Mouse (Mus musculus): Measurements from ENCODE around the gene Ssbp4. TPM values are rescaled to one million over a fixed set of nuclear protein-coding genes. Genes with fewer than 3 reads are reported as not detected.

Gene Ssbp4
- total and polyA plus RNA-seq, 2 experiments from 2014 or later = 204 to 249 TPM

GRCm38 (mm10) chr8:70625104-70625503 lies 16.4 kb upstream of the Ssbp4 start:
- no peaks in the 10 kb centered on the region for H3K9me3 ChIP-seq (ENCODE audit: low read length)
- no peak overlapping the region for H3K4me3 ChIP-seq (ENCODE audit: low read depth, low read length)
- ATAC-seq (no peak), DNase-seq (peak; percentile 23)
- H3K27me3 ChIP-seq (ENCODE audit: insufficient read depth, low read length) = no peaks in the 10 kb centered on the region
- WGBS = 11% methylated on average over 5 of the region's 5 CpGs
- H3K36me3 ChIP-seq (ENCODE audit: insufficient read depth) = no peaks in the 10 kb centered on the region
- no peak overlapping the region for H3K4me2 ChIP-seq (ENCODE audit: low read depth)
- no peak overlapping the region for H3K27ac ChIP-seq (ENCODE audit: low read depth, low read length)
- peak; percentile 56 for TF ChIP-seq CTCF (IDR thresholded peaks at IDR 0.05; ENCODE audit: low read depth)
- H3K9ac ChIP-seq = no peak overlapping the region
- 0 out of 2 replicates have a peak, but pooled peaks cover 3% of the 10 kb centered on the region for H3K4me1 ChIP-seq (ENCODE audit: insufficient read depth)

- DNase-seq (no peak), ATAC-seq (no peak)
- no peak overlapping the region for H3K4me3 ChIP-seq (ENCODE audit: low read depth, low read length)
- no peaks in the 10 kb centered on the region for H3K27me3 ChIP-seq (ENCODE audit: insufficient read depth, low read length)
- no peak overlapping the region for H3K9ac ChIP-seq
- H3K9me3 ChIP-seq (ENCODE audit: low read length) = no peaks in the 10 kb centered on the region
- H3K4me1 ChIP-seq (ENCODE audit: insufficient read depth) = no peaks in the 10 kb centered on the region
- TF ChIP-seq CTCF (IDR thresholded peaks at IDR 0.05; ENCODE audit: low read depth) = no peak
- WGBS = 71% methylated on average over 3 of the region's 3 CpGs
- no peaks in the 10 kb centered on the region for H3K36me3 ChIP-seq (ENCODE audit: insufficient read depth)
- H3K4me2 ChIP-seq (ENCODE audit: low read depth) = no peak overlapping the region
- no peak overlapping the region for H3K27ac ChIP-seq (ENCODE audit: low read depth, low read length)
Observed at GRCm38 (mm10) chr8:70622220-70622619, 13.5 kb upstream of the Ssbp4 start.

- Histone ChIP-seq H3K36me3 (ENCODE audit: insufficient read depth) (no peaks in the 10 kb centered on the region), H3K4me1 (ENCODE audit: insufficient read depth) (no peaks in the 10 kb centered on the region), H3K27ac (ENCODE audit: low read depth, low read length) (no peak overlapping the region), H3K27me3 (ENCODE audit: insufficient read depth, low read length) (no peaks in the 10 kb centered on the region), H3K9ac (no peak overlapping the region), H3K4me2 (ENCODE audit: low read depth) (no peak overlapping the region), H3K4me3 (ENCODE audit: low read depth, low read length) (no peak overlapping the region), H3K9me3 (ENCODE audit: low read length) (no peaks in the 10 kb centered on the region)
- ATAC-seq (no peak), DNase-seq (no peak)
- TF ChIP-seq CTCF (IDR thresholded peaks at IDR 0.05; ENCODE audit: low read depth) = no peak
- 43% methylated on average over 9 of the region's 9 CpGs for WGBS
Observed at GRCm38 (mm10) chr8:70618888-70619334, 10.2 kb upstream of the Ssbp4 start.

GRCm38 (mm10) chr8:70617985-70618384 lies 9.3 kb upstream of the Ssbp4 start:
- H3K27ac ChIP-seq (ENCODE audit: low read depth, low read length) = no peak overlapping the region
- H3K9ac ChIP-seq = no peak overlapping the region
- no peak for ATAC-seq
- no peak for DNase-seq
- H3K4me1 ChIP-seq (ENCODE audit: insufficient read depth) = no peaks in the 10 kb centered on the region
- no peaks in the 10 kb centered on the region for H3K36me3 ChIP-seq (ENCODE audit: insufficient read depth)
- no peak overlapping the region for H3K4me2 ChIP-seq (ENCODE audit: low read depth)
- WGBS = 79% methylated on average over 11 of the region's 11 CpGs
- H3K27me3 ChIP-seq (ENCODE audit: insufficient read depth, low read length) = no peaks in the 10 kb centered on the region
- TF ChIP-seq CTCF (IDR thresholded peaks at IDR 0.05; ENCODE audit: low read depth) = no peak
- H3K4me3 ChIP-seq (ENCODE audit: low read depth, low read length) = no peak overlapping the region
- no peaks in the 10 kb centered on the region for H3K9me3 ChIP-seq (ENCODE audit: low read length)

GRCm38 (mm10) chr8:70616645-70617044 lies 8.0 kb upstream of the Ssbp4 start:
- no peaks in the 10 kb centered on the region for H3K9me3 ChIP-seq (ENCODE audit: low read length)
- no peak for ATAC-seq
- no peak overlapping the region for H3K4me2 ChIP-seq (ENCODE audit: low read depth)
- TF ChIP-seq CTCF (IDR thresholded peaks at IDR 0.05; ENCODE audit: low read depth) = no peak
- H3K4me3 ChIP-seq (ENCODE audit: low read depth, low read length) = no peak overlapping the region
- no peaks in the 10 kb centered on the region; the same call in 1 of the 2 replicates for H3K4me1 ChIP-seq (ENCODE audit: insufficient read depth)
- H3K27ac ChIP-seq (ENCODE audit: low read depth, low read length) = no peak overlapping the region
- 61% methylated on average over 11 of the region's 11 CpGs for WGBS
- no peak for DNase-seq
- no peak overlapping the region for H3K9ac ChIP-seq
- peaks cover under 1% of the 10 kb centered on the region; the same call in 1 of the 2 replicates for H3K27me3 ChIP-seq (ENCODE audit: insufficient read depth, low read length)
- no peaks in the 10 kb centered on the region for H3K36me3 ChIP-seq (ENCODE audit: insufficient read depth)

GRCm38 (mm10) chr8:70615894-70616293 lies 7.2 kb upstream of the Ssbp4 start, which contains the start of gene Lrrc25:
Gene Lrrc25, plus strand, starts transcription at chr8:70616155.
- Histone ChIP-seq H3K36me3 (ENCODE audit: insufficient read depth) (no peaks in the 10 kb centered on the region), H3K27me3 (ENCODE audit: insufficient read depth, low read length) (peaks cover 8% of the 10 kb centered on the region; the same call in 1 of the 2 replicates), H3K4me3 (ENCODE audit: low read depth, low read length) (no peak within 1 kb of the TSS), H3K9ac (no peak within 1 kb of the TSS), H3K4me1 (ENCODE audit: insufficient read depth) (peaks cover 7% of the 10 kb centered on the region; the same call in 1 of the 2 replicates), H3K9me3 (ENCODE audit: low read length) (no peaks in the 10 kb centered on the region), H3K4me2 (ENCODE audit: low read depth) (no peak within 1 kb of the TSS), H3K27ac (ENCODE audit: low read depth, low read length) (no peak within 1 kb of the TSS)
- DNase-seq (no peak), ATAC-seq (no peak)
- 95% methylated on average over 3 of the region's 3 CpGs for WGBS
- TF ChIP-seq CTCF (IDR thresholded peaks at IDR 0.05; ENCODE audit: low read depth) = no peak

- Histone ChIP-seq H3K27me3 (ENCODE audit: insufficient read depth, low read length) (peaks cover 9% of the 10 kb centered on the region; the same call in 1 of the 2 replicates), H3K36me3 (ENCODE audit: insufficient read depth) (no peaks in the 10 kb centered on the region), H3K4me3 (ENCODE audit: low read depth, low read length) (no peak overlapping the region), H3K4me2 (ENCODE audit: low read depth) (no peak overlapping the region), H3K9ac (no peak overlapping the region), H3K4me1 (ENCODE audit: insufficient read depth) (peaks cover 10% of the 10 kb centered on the region; the same call in 1 of the 2 replicates), H3K9me3 (ENCODE audit: low read length) (no peaks in the 10 kb centered on the region), H3K27ac (ENCODE audit: low read depth, low read length) (no peak overlapping the region)
- TF ChIP-seq CTCF (IDR thresholded peaks at IDR 0.05; ENCODE audit: low read depth) = no peak
- no peak for ATAC-seq
- 91% methylated on average over 8 of the region's 8 CpGs for WGBS
- DNase-seq = no peak
Observed at GRCm38 (mm10) chr8:70615281-70615680, 6.6 kb upstream of the Ssbp4 start.

Measured in forebrain, postnatal 0 days (tissue).